Mouse (Mus musculus) limb, embryonic 10.5 days (tissue): ENCODE data around the gene Apex2. TPM values are rescaled to one million over a fixed set of nuclear protein-coding genes. Genes with fewer than 3 reads are reported as not detected.

Source experiments
- DNase-seq: peaks from one replicate; pipeline ENCODE4 v3.0.0-alpha.2; 2017; ENCODE audit warnings: low spot score
- H3K27ac ChIP-seq: fragments of 300-500 bp; sonication (generic); 2 replicates; pipeline ENCODE4 v1.5.1; 2016; ENCODE audit warnings: mild to moderate bottlenecking
- H3K27me3 ChIP-seq: fragments of 300-500 bp; sonication (generic); 2 replicates; pipeline ENCODE4 v1.6.1; 2016; ENCODE audit warnings: low read depth, mild to moderate bottlenecking; ENCODE audit not compliant: poor library complexity, severe bottlenecking
- H3K36me3 ChIP-seq: fragments of 300-500 bp; sonication (generic); 2 replicates; pipeline ENCODE4 v1.6.1; 2016; ENCODE audit warnings: mild to moderate bottlenecking, moderate library complexity
- H3K4me1 ChIP-seq: fragments of 300-500 bp; sonication (generic); 2 replicates; pipeline ENCODE4 v1.6.1; 2016
- H3K4me3 ChIP-seq: fragments of 300-500 bp; sonication (generic); 2 replicates; pipeline ENCODE4 v1.5.1; 2016; ENCODE audit warnings: mild to moderate bottlenecking, moderate library complexity
- H3K9me3 ChIP-seq: fragments of 300-500 bp; sonication (generic); replicated peaks from 2 replicates; pipeline ENCODE4 v1.6.1; 2016; ENCODE audit warnings: mild to moderate bottlenecking
- WGBS: fragments of 180-500 bp; shearing (Covaris S2); methylation state at CpG from one replicate; pipeline ENCODE4 v1.1.7; 2016; 5-methylcytosine and 5-hydroxymethylcytosine counted together
- microRNA-seq: library from miRNA; unstranded; fragments of <30 nt; microRNA quantifications from one replicate; pipeline ENCODE4, GENCODE M21; 2017
- polyA plus RNA-seq: library from polyadenylated mRNA; unstranded; fragments of >200 nt; fragmentation: Nextera tagmentation; extraction: Ambion mirVana; gene quantifications from 2 replicates; pipeline ENCODE4 v1.2.1, GENCODE M21; 2016

Gene Apex2
- polyA plus RNA-seq, 1 experiment from 2014 or later: 35.8 TPM

- no peak for DNase-seq
- H3K27me3 ChIP-seq: no peaks in the 10 kb centered on the region
- no peak overlapping the region for H3K27ac ChIP-seq
- H3K9me3 ChIP-seq: no peaks in the 10 kb centered on the region
- H3K4me3 ChIP-seq: no peak overlapping the region
- no peaks in the 10 kb centered on the region for H3K4me1 ChIP-seq
- 96% methylated on average over 1 of the region's 1 CpGs for WGBS
- H3K36me3 ChIP-seq: no peaks in the 10 kb centered on the region
Measured at GRCm38 (mm10) chrX:150471416-150471815, 118.3 kb downstream of the Apex2 start.

Small RNA genes within 50 kb of the gene (microRNA-seq; reads per million reads assigned to microRNA genes)
- not detected for gene Mir3620

Other genes starting within 250 kb of the Apex2 start
- gene Tmem29, start 130.7 kb downstream of the Apex2 start, polyA plus RNA-seq: 41.4 and 45.7 TPM in 2 replicates
- gene Alas2, start 42.5 kb downstream of the Apex2 start, polyA plus RNA-seq: 44.8 and 58.6 TPM in 2 replicates
- 10.8 and 11.1 TPM in 2 replicates for gene Pfkfb1, start 1.6 kb downstream of the Apex2 start, polyA plus RNA-seq
- gene Tro, start 67.7 kb upstream of the Apex2 start, polyA plus RNA-seq: 35.0 and 40.7 TPM in 2 replicates
- 308 and 438 TPM in 2 replicates for gene Maged2, start 224.5 kb upstream of the Apex2 start, polyA plus RNA-seq